Mouse (Mus musculus) heart, adult 9 months (tissue): ENCODE data around the gene Nrip1.

Source experiments
- DNase-seq, 2 experiments: peaks; one replicate each; pipeline ENCODE4 v3.0.0; 2022; ENCODE audit warnings: low spot score in 2 of 2

The Nrip1 gene

DNA sequence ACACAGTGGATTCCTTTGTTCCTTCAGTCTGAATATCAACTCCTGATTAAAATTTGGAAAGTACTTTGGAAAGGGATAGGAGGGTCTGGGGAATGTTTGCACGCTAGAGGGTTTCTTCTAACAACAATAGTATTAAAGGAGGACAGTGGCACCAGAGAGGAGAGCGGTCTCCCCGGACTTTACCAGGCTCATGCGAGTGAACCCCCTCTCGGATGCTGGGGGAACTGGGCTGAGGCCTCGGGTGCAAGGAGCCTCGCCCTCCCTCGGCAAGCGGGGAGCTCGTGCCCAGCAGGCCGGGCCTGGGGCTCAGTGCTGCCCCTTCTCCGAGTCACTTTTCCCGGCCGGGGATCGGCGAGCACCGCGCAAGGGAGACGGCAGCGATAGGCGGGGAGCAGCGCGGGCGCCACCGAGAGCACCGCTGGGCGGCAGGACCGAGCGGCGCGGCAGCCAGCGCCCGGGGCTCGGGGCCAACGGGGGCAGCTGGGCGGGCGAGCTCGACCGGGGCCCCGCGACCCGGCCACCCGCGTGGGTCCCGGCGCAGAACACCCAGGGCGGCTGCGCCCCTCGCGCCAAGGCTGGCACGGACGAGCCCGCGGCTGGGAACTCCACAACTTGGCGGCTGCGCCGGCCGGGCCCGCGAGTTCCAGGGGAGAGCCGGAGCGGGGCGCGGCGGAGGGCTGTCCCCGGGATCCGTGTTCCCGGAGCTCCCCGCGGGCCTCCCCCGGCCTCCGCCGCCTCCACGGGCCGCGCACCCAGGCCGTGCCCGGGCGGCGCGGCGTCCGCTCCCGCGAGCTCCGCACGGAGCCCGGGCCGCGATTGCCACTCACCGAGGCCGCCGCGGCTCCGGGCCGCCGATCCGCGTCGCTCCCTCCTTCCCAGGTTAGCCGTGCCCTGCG lies 1.3 kb downstream of the Nrip1 start:
- DNase-seq: peak; percentile 55 to 59

DNA sequence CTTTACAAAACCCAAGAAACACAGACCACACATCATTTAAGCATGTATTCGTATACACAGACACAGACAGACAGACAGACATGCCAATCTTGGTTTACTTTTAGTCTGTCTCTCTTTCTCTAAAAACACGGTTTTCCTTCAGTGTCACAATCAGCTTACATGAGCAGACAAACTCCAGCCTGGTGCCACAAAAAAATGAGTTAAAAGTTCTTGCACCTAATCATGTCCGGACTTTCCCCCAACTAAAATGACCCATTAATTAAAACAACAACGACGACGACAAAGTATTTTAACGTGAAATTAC lies 2.1 kb downstream of the Nrip1 start:
- DNase-seq: no peak

DNA sequence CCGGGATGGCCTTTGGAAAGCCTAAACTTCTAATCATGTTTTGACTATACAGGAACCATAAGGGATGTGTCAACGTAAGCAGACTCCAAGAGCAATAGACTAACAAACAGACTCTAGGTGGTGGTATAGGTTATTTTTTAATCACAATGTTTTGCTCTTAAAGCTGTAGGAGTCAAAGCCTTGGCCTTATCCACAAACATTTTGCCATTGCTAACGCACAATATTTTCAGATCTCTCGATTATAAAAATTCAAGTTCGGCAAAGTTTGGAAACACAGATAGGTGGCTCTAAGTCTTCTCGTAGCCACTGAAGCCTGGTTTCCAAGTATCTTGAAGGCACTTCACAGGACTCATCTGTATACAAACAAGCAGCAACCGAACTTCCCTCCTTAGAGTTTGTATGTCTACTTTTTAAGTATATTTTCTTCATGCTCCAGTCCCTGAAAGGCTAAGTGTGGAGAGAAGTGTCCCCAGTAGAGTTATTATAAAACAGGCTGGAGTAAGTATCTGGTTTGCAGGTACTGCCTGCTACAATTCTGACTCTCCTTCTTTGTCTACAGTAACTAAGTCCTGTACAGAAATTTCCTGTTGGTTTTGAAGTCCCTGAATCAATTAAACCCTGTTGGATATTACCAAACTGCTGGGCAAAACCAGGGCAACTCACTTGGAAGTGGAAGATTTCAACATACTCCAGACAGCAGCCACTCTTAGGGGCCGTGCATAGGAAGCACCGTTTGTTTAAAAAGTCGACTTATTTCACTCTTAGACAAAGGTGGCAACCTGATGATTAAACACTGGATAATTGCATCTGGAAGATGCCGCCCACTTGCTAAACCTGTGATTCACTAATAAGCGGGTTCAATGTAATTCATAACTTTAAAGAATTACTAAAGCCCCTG lies 2.7 kb downstream of the Nrip1 start:
- no peak for DNase-seq

DNA sequence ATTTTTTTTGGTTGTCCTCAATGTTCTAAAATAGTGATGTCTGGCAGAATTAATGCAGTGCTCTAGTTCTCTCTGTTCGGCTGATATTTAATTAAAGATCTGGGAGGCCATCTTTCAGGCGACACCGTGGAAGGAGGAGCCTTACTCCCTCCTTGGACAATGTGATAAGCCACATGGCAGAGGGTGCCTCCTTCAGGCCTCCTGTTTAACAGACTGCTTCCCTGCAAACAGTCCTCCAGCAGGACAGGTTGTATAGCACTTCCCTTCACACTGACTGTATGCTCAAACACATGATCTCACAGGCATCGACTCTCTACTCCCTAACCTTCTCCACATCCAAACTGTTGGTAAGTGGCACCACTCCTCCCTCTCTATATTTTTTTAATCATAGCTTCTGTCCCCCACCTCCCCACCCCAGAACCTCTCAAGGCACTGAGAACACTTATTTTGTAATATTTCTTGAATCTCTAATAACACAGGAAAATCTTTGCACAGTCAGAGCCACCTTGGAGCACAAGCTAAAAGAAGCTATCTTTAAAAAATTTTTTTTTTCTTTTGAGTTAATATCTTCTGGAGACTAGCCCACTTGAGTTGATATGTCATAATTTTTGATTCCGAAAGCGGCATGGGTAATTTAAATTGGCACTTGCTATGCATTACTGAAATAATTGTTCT lies 3.4 kb downstream of the Nrip1 start:
- no peak for DNase-seq

DNA sequence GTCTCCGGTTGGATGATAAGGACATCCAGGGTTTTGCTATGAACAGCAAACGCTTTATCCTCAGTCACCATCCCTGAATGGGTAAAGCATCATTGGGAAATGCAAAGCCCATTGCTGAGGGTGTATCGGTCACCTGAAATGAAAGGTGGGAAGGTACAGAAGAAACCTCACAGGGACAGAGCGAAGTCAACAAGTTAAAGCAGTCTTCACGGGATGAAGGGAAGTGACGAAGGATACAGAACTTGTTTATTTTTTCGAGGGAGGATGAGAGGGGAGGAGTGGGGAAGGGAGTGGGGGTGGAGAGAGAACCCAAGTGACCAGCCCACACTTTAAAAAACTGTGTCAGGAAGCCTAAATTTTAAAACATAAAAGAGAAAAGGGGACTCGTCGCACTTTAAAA lies 4.4 kb downstream of the Nrip1 start:
- DNase-seq: no peak

DNA sequence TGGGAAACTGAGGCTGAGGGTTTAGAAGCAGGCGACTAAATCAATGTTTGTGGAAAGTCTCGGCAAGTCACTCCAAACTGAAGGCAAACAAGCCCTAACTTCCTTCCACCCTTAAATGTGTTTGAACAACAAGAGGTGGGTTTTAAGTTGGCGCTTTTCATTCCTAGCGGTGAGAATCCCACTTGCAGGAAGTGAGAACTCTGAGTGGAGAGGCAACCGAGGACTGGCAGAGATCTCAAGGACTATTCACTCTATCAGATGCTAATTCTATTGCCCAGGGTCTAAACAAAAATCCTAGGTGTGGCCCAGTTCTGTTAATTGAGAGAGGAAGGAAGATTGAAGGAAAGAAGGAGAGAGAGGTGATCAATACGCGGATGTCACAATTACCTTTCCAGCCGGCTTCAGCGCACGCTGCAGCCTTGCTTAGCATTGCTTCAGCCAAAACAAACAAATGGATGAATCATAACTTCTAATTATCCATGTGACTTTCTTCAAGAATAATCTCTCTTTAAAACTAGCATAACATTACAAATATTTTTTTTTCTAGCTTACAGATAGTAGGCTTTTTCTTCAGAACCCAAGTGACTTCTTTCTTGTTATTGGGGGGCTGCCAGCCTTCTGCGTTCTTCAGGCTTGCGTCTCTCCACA lies 6.2 kb downstream of the Nrip1 start:
- DNase-seq: no peak

DNA sequence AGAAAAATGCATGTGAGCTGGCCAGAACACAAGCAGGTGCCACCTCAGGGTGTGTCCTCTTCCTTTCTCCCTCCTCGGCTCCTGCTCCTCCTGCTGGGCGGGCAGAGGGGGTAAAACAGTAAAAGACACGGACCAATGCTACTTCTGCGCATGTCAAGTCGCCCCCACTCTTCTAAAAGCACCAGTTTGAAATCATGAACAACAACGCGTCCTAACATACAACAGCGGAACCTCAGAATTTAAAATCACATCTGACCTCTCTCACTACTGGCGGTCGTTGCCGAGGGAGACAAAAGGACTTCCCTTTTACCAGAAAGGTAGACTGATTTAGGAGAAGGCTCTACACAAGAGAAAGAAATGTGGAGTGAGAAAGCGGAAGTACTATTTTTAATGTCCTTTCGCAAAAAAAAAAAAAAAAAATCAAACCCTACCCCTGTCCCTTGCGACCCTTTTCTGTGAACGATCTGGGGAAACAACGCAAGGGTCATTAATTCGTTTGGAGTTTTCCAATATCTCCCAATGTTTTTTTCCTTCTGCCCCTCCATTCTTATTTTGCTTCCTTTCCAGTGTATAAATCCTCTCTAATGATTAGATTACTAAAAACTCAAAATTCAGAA lies 7.7 kb downstream of the Nrip1 start:
- DNase-seq: no peak

DNA sequence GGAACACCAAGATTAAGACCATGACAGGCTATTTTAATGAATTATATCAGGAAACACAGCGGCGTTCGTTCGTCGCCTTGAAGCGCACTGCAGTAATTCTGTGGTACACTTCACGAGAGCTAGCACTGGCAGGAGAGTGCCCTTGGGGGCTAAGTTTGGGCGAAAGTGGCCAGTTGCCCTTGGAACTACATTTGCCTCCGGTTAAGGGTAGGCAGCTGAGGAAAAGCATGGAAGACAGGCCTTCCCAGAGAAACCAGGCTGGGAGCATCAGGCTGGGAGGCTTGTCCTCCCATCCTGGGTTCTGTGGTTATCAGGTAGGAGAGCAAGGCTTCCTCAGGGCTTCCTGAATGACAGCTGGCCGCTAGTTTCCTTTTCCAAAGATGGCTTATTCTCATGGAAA lies 8.4 kb downstream of the Nrip1 start:
- DNase-seq: no peak

DNA sequence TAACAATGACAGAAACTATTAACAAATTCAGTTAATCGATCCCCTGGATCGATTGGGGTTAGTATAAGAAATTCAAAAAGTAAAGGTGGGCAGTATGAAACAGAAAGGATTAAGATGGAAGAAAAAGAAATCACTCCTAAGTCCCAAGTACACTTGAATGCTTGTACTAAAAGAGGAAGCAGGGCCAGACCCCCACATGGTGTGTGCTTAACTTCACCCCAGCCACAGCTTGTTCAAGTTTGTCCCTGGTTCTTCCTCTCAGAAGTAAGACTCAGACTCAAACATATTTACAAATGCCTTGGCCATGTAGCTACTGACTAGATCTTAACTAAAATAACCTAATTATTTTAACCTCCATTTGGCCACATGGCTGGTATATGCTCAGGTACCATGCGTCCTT lies 10.0 kb downstream of the Nrip1 start:
- DNase-seq: no peak

DNA sequence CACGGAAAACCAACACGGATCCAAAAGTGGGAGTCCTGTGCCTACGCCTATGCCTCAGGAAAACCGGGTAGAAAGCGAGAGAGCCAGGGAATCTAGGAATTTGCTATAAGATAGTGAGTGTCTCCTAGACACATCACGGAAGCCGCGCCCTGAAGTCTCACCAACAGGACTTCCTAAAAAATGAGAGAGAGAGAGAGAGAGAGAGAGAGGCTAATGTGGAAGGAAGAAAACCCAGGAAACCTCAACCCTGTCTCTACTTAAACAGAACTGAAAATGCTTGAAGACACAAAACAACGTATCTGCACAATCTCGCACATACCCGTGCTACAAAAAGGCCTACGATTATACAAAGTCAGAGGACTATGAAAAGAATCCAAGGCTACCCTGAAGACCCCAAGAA lies 10.6 kb downstream of the Nrip1 start:
- no peak for DNase-seq

DNA sequence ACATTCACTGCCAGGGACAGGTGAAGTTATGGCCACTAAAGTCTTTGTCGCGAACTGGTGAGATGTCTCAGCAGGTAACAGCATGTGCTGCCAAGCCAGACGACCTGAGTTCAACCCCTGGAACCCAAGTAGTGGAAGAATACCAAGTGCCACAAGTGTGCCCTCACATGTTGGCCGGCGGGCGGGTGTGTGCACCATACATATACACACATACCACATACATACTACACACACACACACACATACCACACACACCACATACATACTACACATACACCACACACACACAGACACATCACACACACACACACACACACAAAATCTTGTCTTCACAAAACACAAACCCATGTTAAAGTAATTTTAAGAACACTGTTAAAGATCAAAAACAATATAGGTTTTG lies 13.2 kb downstream of the Nrip1 start:
- no peak for DNase-seq

DNA sequence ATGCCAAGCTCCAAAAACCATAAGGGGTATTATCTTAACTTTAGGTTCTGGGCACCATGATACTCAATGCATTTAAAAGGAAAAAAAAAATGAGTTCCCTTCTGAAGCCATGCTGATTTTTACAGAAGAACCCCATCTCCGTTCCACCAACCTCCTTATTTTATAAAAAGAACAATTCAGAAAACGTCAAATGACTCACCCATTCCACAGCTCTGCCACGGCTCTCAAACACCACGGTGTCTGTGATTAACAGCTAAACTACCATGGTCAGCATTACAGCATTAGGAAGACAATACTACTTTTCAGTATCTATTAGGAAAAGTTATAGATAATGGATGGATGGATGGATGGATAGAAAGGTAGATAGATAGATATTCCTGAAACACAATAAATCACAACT lies 14.9 kb downstream of the Nrip1 start:
- no peak for DNase-seq

DNA sequence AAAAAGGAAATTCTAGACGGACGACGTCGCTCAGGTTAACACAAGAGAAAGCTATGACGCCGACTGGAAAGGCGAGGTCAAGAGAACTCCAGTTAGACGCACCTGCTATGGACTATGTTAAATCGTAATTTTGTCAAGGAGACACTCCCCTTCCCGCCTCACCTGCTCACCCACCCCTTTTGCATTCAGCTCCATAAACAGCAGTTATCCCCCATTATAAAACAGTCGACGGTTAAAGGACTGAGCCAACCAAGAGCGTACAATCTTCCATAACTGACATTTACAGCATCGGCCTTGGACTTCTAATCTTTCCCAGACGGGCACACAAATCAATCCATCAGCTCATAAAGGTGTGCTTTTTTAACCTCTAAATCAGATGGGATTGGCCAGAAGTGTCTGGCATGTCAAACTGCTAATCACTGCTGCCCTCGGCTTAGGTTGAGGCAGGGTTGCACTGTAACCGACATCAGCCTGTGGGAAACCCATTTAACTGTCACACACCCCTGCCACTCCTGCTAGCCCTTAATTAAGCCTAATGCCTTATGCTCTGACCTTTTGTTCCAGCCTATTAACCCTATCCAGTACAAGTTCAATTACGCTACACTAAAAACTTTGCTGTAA lies 15.4 kb downstream of the Nrip1 start:
- no peak for DNase-seq

DNA sequence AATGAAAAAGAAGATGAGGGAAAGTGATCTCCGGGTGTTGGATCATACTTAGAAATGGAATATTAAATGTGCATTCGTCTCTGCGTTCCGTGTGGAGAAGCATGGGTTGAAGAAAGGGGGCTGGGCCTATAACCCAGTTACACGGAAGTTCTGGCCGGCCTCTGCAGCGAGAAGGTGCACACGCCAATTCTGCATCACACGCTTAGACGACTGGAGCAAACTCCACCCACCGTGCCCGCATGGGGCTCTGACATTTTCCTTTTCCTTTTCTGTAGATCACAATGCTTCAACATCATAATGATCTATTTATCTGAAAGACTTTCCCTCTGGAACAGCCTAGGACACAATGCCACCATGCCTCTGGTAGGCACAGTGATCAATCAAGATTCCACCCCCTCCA lies 16.5 kb downstream of the Nrip1 start:
- DNase-seq: no peak

DNA sequence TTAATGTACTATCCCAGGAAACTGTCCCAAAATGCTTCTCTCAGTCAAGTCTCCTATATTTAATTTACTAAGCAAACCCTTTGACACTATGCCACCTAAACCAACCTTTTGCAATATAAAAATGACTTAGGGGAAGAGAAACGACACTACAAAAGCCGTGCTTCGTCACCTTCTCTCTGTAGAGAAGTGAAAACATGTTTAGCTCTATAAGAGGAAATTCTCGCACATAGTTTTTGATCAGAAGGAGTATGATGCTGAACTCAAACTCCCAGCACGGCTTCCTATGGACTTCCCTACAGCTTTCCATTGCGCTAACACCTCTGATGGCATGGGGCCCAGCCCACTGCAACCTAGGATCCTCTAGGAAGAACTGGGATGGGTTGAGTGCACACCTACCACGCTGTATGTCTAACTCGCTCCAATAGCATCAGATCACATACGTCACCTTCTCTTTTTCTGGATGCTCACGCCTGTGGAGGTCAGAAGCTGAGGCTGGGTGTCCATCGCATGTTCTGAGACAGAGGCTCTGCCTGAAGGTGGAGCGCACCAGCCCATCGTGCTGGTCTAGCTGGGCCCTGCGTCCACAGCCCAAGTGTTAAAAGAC lies 17.6 kb downstream of the Nrip1 start:
- no peak for DNase-seq

DNA sequence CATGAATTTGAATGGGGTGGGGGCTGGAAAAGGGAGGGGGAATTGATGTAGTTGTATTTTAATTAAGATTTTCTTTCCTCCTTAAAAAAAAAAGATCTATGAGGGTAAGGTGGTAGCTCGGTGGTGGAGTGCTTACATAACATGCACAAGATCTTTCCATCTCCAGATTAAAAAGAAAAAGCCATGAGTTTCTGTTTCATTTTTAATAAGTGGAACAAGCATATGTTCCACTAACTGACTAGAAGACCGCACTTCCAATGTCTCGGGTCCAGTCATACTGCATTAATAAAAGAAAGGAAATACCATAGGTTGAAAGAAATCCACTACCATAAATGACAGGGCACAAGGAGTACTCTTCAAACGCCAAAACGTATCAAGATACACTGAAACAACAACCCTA lies 18.4 kb downstream of the Nrip1 start:
- DNase-seq: no peak

DNA sequence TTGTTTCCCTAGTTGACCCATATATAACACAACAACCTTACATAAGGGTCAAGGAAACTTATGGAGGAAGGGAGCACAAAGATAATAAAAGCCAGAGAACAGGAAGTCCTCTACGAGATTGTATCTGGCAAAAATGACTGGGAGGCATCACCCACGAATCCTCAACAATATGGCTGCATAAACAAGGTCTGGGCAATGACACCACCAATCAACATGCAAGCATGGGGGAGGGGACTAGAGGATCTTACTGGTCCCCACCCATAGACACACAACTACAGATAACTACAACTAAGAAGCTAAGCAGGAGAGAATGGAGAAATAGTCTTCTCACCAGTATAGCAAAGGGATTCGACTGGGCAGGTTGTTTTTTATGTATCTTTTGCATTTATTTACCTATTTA lies 18.8 kb downstream of the Nrip1 start:
- DNase-seq: no peak

DNA sequence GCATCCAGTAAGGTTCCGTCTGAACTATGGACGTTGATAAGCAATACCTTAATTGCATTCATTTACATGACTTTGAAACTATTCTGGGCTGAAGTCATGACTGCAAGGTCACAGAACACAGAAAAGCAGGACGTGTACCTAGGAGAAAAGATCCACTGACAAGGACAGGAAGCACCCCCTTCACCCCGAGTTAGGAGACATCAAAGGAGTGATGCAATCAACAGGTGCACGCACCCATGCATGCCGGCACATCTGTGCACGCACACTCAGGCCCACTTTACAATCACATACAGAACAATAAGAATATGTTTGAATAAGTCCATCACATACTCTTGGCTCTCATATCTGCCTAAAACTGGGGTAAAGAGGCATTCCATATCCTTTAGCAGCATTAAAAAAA lies 19.3 kb downstream of the Nrip1 start:
- no peak for DNase-seq

DNA sequence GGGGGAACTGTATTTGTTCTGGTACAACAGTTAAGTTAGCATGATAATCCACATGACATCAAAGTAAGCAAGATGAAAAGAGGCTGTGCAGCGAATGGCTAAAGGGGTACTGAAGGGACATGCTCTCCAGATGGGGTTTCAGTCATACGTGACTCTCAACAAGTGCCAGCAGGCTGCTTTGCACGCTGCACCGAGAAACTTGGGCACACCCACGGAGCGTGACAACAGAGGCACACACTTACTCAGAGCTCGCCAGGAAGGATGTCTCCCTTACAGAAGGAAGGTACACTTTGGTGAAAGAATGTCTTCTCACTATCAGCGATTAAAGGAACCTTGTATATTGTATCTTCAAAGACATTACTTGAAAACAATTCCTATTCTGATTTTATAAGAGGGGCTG lies 22.7 kb downstream of the Nrip1 start:
- DNase-seq: no peak

DNA sequence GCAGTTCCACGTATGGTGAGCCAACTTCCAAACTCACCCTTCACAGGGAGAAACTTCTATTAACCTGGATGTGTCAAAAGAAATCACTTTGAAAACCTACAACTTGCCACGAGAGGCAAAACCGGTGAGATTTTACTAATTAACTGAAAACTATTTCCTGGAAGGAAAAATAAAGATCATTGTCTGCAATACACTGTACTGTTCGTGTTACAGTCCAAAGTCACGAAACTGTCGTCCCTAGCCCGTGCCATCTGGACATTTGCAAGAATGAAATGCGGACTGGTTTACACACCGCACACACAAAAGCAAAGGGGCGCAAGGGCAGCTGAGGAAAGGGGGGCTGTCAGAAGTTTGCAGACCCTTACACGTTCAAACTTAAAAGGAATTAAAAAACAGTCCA lies 24.6 kb downstream of the Nrip1 start:
- DNase-seq: no peak
